Mouse (Mus musculus): Measurements from ENCODE around the gene Pheta1. TPM values are rescaled to one million over a fixed set of nuclear protein-coding genes. Genes with fewer than 3 reads are reported as not detected.
"Not testable (repeated sequence)": the region's sequence is repeated elsewhere in the genome, so short reads cannot be mapped to it uniquely, and the experiment has no call there.

Gene Pheta1
- total RNA-seq, 2 experiments from 2014 or later: 5.5 to 6.2 TPM

DNA sequence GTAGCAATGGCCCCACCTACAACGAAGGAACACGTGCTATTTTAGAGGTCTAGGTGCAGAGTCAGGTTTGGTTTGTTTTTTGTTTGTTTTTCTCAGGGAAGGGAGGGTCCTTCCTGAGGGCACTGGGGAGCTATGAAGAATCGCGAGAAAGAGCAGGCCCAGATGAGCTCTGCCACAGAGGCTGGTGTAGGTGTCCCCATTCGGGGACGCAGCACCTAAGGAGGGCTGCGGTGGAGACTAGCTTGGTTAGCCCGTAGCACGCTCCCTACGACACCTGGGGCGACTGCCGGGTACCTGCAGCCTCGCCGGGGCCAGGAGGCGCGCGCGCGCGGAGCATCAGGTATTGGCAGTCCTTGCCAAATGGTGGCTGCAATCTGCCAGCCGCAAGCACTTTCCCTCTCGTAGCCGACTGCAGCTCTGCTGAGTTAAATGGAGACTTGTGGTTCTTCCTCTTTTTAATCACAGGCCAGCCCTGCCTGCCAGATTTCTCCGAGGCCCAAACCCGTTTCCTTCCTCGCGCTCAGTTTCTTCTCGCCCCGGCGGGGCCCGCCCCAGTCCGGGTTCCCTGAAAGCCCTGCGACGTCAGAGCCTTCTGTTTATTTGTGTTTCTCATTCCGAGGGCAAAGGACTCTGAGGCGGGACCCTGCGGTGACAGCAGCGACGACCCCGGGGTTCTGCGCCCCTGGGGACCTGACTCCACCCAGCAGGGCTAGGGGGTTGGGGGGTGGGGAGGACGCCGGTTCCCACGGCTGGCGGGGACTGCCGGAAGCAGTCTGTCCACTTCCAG lies 10.2 kb upstream of the Pheta1 start:
- peak; percentile 60 for DNase-seq

DNA sequence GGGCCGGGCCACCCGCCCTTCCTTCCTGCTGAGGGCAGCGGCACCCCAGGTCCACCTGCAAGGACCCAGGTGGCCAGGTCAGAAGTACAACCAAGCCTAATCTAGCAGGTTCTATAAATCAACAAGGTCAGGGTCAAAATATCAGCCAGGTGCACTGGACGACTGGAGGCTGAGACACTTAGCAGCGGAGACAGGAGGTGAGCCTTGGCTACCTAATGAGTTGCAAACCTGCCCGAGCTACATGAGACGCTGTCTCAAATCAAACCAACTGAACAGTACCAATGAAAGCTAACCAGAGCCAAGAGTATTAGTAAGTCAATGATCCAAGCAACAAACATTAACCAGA lies 9.7 kb upstream of the Pheta1 start:
- intact Hi-C loops (cut with DNase I; ENCODE audit: low total_unique reads): no loop called here
- DNase-seq: no peak

More for the DNA sequence above, 10.2 kb upstream of the Pheta1 start:
- intact Hi-C loops (cut with DNase I; ENCODE audit: low total_unique reads): no loop called here

DNA sequence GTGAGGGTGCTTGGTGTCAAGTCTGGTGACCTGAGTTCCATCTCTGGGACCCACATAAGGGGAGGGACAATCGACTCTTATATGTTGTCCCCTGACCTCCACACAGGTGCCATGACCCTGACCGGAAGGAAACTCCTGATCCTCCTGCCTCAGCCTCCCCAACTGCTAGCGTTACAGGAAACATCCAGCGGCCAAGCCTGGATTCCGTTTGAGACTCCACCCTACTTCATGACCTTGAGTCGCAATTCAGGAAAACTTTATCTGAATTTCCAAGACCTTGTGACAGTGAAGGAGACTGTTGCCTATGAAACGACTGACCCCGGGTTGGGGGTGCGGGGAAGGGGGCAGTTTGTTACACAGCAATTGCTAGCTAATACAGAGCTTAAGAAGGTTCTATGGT lies 7.3 kb upstream of the Pheta1 start:
- no peak for DNase-seq
- intact Hi-C loops (cut with DNase I; ENCODE audit: low total_unique reads): loop anchor here (10.0 kb wide), 1 partner anchor 47 kb away; no protein-coding TSS in a partner anchor

DNA sequence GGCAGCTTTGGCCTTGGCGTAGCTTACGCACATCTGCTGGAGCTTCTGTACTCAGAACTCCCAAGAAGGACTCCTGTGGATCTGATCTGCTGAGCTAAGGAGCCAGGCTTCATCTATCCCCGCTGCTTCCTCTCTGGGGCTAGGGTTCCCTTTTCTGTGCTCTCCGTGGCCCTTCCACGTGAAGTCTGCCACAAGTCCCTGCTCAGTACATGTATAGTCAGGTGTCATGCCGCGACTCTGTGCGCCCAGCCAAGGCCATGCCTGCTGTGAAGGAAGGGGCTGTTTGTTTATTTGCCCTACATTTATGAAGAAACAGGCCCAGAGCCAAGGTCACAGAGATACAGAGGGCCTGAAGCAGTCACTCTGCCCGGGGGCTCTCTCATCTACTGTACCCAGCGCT lies 6.8 kb upstream of the Pheta1 start:
- intact Hi-C loops (cut with DNase I; ENCODE audit: low total_unique reads): loop anchor here (10.0 kb wide), 1 partner anchor 47 kb away; no protein-coding TSS in a partner anchor
- no peak for DNase-seq

DNA sequence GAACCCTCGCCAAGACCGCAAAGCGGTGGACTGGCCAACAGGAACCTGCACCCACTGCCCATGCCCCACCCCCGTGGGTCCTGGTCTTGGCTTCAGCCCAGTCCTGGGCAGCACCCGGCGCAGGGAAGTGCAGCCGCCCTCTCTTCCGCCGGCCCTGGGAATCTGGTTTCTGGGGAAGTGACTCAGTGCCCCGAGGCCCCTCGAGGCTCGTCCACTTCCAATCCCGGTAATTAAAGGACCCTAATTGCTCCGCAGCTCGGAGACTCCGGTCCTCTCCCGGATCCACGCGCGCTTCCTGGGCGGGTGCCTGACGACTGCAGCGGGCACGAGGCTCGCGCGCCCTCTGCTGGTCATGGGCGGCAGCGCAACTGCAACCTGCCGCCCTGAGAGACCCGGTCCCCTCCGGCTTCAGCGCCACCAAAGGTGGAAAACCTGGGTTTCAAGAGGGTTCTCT lies 6.1 kb upstream of the Pheta1 start:
- intact Hi-C loops (cut with DNase I; ENCODE audit: low total_unique reads): loop anchor here (10.0 kb wide), 1 partner anchor 48 kb away; no protein-coding TSS in a partner anchor
- peak; percentile 83 for DNase-seq

DNA sequence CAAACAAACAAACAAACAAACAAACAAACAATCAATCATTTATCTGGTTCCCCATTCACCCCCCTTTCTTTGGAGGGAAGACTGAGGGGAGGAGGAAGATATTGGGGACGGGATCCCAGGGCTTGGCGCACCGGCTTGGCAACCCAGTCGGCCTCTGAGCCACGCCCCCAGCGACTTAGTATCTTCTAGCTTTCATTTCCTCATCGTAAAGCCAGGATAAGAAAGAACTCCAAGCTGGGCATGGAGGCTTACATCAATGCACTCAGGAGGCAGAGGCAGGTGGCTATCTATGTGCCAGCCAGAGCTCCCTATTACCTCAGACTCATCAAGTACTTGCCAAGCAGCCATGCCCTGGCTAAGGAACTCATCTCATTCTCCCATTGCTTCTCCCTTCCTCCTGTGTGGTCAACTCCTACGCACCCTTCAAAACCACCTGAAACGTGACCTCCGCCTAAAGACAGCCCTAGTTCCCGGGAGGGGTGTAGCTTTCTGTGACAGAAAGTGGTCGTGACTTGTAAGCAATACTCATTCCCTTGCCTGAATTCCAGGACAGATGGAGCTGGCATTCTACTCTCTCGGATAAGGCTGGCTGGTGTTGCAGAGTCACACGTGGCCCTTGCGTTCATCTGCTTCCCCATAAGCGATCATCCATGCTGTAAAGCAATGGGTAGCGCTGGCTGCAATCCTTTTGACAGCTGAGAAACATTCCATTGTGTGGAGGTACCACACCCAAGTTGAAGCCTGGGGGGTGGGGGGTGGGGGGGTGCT lies 5.5 kb upstream of the Pheta1 start:
- intact Hi-C loops (cut with DNase I; ENCODE audit: low total_unique reads): loop anchor here (10.0 kb wide), 1 partner anchor 49 kb away; no protein-coding TSS in a partner anchor
- no peak for DNase-seq

DNA sequence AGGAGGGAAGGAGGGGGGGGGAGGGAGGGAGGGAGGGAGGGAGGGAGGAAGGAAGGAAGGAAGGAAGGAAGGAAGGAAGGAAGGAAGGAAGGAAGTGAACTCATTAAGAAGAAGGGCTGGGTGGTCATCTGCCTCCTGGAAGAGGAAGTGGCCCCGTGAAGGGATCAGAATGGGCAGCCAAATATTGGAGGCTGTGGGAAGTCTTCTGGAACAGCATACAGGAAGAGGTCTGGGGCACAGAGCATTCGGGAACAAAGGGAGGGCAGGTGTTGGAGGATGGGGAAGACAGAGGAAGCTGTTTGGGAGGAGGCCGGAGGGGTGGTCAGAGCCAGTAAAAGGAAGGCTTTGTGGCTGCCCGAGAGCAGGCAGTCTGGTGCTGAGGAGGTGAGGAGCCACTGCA lies 3.4 kb upstream of the Pheta1 start:
- no peak for DNase-seq
- intact Hi-C loops (cut with DNase I; ENCODE audit: low total_unique reads): loop anchor here (10.0 kb wide), 1 partner anchor 51 kb away; no protein-coding TSS in a partner anchor

DNA sequence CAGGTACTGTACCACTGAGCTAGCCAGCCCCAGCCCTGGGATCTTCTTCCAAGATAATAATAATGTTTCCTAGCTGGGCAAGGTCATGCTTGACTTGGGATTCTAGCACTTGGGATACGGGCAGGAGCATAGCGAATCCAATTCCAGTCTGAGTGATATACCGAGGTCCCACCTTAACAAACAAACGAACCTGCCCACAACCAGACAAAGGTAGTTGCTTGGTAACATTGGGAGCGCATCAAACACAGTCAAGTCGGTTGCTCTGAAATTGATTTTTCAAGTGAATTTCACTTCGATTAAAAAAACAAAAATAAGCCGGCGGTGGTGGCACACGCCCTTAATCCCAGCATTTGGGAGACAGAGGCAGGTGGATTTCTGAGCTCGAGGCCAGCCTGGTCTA lies 2.5 kb upstream of the Pheta1 start:
- DNase-seq: no peak
- intact Hi-C loops (cut with DNase I; ENCODE audit: low total_unique reads): loop anchor here (10.0 kb wide), 1 partner anchor 52 kb away; no protein-coding TSS in a partner anchor

DNA sequence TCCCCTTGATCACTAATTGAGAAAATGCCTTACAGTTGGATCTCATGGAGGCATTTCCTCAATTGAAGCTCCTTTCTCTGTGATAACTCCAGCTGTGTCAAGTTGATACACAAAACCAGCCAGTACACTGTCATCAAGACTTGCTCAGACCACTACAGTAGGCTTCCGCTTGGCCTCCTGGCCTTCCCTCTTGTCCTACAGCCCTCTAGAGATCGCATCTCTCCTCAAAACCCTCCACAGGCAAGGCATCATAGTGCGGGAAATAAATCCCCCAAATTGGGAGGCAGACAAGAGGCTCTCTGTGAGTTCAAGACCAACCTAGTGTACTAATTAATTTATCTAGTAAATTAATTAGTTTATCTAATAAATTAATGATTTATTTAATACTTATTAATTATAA lies 1.5 kb upstream of the Pheta1 start:
- DNase-seq: not testable (repeated sequence)
- intact Hi-C loops (cut with DNase I; ENCODE audit: low total_unique reads): loop anchor here (10.0 kb wide), 1 partner anchor 52 kb away; no protein-coding TSS in a partner anchor

DNA sequence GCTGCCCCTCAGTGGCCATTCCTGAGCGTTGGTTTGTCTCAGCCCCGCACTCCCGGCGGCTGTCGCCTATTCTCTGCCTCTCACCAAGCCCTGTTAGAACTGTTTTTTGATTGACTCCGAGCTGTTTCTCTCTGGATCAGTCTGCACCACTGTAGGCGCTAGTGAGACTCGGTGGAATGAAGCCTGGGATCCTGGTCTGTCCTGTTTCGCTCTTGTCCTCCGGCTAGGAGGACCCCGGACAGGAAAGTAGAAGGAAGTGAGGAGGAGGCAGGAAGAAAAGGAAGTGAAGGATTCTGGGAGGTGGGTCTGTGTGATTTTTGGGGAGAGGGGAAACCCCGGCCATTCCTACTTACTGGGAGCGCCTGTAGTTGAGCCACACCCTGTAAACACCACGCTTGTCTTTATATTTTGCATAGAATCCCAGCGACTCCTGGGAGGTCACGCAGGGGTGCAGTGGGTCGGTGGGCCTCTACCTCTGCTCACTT lies 707 bp upstream of the Pheta1 start:
- no peak for DNase-seq
- intact Hi-C loops (cut with DNase I; ENCODE audit: low total_unique reads): loop anchor here (10.0 kb wide), 1 partner anchor 53 kb away; no protein-coding TSS in a partner anchor

DNA sequence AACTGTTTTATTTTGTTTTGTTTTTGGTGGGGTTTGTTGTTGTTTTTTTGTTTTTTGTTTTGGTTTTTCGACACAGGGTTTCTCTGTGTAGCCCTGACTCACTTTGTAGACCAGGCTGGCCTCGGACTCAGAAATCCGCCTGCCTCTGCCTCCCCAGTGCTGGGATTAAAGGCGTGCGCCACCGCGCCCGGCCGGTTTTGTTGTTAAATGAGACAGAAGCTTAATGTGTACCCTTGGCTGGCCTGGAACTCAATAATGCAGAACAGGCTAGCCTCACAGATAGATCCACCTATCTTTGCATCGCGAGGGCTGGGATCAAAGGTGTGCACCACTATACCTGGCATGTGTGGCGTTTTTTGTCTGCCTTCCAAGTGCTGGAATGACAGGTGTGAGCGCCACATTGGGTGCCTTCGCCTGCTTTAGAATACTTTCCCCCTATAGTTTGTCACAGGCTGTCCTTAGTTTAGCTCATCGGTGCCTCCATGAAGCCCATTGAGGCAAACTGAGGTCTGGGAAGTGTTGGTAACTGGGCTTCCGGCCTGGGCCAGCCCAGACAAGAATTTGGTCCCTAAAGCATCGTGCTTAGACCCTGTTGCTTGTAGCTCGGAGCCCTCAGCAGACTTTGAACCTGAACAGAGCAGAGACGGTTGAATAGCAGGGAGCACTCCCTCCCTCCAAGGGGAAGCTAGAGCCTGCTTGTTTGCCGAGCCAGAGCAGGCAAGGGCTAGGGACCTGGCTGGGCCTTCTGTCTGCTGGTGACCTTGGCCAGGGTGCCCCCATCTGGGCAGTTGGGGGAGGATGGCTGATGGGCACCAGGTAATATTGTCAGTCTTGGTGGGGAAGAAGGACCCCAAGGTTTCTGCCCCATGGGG lies 930 bp downstream of the Pheta1 start:
- intact Hi-C loops (cut with DNase I; ENCODE audit: low total_unique reads): loop anchor here (10.0 kb wide), 1 partner anchor 55 kb away; no protein-coding TSS in a partner anchor
- no peak for DNase-seq

DNA sequence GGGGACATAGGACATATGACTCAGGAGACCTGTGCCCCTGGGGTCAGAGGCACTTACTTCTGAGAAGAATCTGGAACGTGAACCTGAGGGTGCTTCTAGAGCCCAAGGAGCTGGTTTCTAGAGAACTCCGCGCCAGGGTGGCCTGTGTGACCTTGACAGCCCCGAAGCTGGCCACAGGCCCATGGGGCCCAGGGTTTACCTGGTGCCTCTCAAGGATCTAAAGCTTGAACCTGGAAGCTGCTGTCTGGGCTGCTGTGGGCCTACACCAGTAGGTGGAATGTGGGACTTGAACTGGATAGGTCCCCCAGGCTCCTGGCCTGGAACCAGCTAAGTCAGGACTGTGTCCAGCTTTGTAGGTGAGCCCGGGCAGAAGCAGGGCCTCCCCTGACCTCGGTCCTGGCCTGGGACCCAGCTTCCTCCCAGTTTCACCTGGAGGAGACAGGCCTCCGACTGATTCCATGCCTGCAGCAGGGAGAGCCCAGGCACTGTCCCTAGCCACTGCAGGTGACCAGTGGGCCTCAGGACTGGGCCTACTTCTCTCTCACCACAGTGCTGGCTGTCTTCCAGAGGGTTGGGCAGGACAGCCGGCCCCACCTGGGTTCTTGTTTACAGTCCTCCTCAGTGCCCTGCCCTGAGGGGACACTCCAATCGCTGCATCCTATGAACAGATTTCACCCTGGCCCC lies 4.7 kb downstream of the Pheta1 start:
- intact Hi-C loops (cut with DNase I; ENCODE audit: low total_unique reads): no loop called here
- no peak for DNase-seq

DNA sequence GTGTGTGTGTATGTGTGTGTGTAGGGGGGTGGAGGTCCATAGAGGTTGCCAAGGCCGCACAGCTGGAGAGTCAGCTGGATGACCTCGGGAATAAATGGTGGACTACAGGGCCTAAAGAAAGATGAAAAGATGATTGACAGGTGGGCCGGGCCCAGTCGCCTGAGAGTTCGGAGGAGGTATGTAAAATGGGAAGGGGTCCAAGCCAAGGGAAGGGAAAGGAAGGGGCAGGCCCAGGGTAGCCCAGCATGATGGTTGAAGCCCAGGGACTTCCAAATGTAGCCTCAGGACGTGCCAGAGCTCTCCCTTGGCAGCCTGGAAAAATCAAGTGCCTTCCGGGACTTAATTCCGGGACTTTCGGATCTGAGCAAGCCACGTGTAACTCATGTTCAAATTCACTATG lies 6.0 kb downstream of the Pheta1 start:
- intact Hi-C loops (cut with DNase I; ENCODE audit: low total_unique reads): no loop called here
- DNase-seq: no peak

DNA sequence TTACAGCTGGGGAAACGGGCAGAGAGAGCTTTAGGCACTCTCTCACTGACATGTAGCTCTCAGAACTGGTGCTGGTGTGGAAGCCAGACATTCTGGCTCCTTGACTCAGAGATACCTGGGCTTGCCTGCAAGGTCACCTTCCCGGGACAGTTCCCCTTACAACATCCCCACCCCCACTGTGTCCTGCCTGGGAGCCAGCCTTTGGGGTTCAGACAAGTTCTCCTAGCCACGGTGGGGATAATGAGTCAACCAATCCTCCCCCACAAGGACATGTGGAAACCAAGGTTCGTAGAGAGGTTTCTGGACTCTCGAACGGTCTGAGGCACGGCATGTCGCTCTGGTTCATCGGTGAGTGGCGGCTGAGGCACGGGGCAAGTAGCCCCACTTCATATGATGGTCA lies 8.0 kb downstream of the Pheta1 start:
- no peak for DNase-seq
- intact Hi-C loops (cut with DNase I; ENCODE audit: low total_unique reads): no loop called here

DNA sequence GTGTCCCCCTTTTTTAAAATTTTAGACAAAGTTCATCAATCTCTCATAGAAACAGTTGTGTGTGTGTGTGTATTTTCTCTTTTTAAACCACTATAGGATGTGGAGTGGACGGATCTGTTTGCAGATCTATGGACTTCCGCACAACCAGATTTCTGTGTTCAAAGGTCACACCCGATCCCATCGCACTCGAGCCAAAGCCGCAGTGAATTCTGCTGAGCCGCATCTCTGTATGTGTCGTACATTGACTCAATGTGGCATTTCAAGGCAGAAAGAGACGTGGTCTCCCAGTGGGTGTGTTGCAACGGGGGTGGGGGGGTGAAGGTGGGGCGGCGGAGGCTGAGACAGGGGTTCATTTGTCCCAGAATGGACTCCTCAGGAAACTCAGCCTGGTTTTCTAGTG lies 9.6 kb downstream of the Pheta1 start:
- no peak for DNase-seq
- intact Hi-C loops (cut with DNase I; ENCODE audit: low total_unique reads): no loop called here

DNA sequence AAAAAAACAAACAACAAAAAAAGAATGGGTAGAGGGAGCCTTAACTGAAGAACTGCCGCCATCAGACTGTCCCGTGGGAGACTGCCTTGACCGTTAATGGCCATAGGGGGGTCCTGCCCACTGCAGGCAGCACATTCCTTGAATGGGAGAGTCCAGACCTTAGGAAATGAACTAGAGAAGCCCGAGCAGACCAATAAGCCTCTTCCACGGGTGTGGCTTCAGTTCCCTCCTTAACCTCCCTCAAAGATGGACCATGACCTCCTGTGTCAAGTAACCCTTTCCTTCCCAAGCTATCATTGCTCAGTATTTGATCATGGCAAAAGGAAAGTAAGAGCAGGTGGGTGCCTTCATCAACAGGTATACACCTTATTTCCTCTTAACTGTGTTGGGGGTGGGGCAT lies 13.2 kb downstream of the Pheta1 start:
- no peak for DNase-seq
- intact Hi-C loops (cut with DNase I; ENCODE audit: low total_unique reads): no loop called here

DNA sequence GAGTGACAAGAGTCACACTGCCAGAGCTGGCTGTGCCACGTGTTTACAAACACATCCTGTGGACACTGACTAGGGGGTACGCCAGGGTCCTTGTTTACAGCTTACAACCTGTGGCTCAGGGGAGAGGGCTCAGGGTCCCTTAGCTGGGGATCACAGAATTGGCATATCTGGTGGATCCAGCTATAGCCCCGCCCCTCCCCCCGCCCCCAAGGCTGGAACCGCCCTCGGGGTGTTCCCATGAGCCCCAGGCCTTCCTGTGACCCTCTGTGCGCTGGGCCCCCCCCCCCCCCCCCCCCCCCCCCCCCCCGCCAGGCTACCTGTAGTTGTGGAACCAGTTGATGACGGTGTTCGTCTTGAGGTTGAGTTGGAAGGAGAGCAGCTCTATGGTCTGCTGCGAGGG lies 15.5 kb downstream of the Pheta1 start:
- intact Hi-C loops (cut with DNase I; ENCODE audit: low total_unique reads): no loop called here

DNA sequence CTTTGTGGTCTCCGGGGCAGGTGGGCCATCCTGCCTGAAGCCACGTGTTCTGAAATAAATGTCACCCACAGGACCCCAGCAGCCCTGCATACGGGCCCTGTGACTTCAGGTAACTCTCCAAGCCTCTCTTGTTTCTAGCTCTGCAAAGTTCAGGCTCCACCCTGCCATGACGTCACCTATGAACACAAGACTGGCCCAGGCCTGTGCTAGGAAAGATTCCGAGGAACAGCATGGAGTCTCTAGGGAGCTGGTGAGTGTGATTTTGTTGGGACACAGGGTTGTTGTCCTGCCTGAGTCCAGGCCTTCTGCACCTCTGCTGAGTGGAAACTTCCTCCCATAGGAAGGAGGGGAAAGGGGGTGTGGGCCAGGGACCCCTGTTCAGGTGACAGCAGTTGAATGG lies 19.2 kb downstream of the Pheta1 start:
- intact Hi-C loops (cut with DNase I; ENCODE audit: low total_unique reads): no loop called here
- DNase-seq: no peak

More for the DNA sequence above, 15.5 kb downstream of the Pheta1 start:
- DNase-seq: no peak

DNA sequence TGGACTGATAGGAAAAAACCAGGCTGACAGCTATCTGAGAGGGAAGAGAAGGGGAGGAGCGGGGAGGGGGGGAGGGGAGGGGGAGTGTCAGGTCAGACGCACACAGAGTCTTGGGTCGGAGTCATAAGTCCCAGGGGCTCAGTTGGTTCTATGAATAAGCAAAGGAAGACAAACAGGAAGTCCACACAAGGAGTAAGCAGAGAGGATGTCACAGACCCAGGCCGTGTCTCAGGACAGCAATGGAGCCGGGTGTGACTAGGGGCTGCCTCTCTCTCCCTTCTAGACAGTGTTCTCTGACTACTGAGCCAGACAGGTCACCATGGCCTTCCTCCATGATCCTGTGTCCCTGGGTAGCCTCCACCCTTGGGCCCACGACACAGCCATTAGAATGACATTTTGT lies 22.0 kb downstream of the Pheta1 start:
- DNase-seq: no peak
- intact Hi-C loops (cut with DNase I; ENCODE audit: low total_unique reads): loop anchor here (5.0 to 10.0 kb wide), 2 partner anchors 184 to 216 kb away; partner anchors contain the start of gene Cux2
